Mouse (Mus musculus) cerebellum, postnatal 36 days (tissue): ENCODE results near the gene Prr14l.
"Not testable (repeated sequence)": the region's sequence is repeated elsewhere in the genome, so short reads cannot be mapped to it uniquely, and the experiment has no call there.

Experiments used
- DNase-seq, 2 experiments: peaks; one replicate each; pipeline ENCODE4 v3.0.0; 2021 to 2022; ENCODE audit warnings: mixed read lengths in 2 of 2

The Prr14l gene

DNA sequence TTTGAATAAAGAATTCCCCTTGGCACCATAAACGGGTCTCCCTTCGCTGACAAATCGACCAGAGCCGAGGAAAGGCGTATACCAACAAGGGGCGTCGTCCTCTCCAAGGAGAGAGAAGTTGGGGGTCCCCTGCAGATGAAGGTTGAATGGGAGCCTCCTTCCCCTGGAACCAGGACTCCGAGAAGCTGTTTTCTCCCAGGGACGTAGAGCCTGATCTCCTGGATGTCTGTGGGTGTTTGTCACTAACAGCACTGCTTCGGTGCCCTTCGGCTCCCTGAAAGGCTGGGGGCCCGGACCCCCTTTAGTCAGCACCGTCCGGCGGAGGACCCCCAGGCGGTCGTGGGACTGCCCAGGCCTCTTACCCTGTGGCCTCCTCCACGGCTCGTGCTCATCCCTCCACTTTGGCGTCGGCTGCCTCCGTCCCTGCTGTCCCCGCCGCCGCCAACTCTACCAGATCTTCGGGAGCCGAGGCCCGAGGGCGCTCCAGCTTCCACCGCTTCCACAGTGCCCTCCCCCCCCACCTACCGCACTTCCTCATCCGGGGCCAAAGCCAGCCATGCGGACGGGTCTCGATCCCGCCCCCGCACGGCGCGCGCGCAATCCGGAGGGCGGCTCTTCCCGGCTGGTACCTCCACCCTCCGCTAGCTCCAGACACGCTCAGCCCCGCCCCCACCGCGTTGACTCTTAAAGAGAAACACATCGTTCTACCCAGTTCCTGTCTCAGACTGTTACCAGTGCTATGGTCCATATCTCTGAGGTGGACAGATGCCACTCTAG, at the start of gene Prr14l:
TSS of gene Prr14l (minus strand) at position 526 of the 777 bp plus-strand sequence.
- peak; percentile 99 to 100 for DNase-seq

DNA sequence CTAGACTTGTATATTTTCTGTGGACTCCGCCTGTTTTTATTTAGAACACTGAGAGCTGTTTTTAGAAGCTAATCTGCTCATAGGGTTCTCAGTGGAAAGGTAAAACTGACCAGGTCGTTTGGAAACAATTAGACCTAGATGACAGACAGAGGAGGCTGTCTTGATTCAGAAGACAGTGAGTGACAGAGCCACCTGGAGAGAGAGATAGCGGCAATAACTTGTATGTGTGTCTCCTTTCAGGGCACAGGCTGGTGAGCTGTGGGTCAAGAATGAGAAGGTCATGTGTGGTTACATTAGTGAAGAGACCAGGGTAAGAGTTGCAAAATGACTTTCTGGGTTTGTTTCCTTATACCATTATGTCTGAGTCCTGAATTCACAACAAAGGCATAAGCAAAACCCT, 32.7 kb upstream of the Prr14l start:
- no peak for DNase-seq

DNA sequence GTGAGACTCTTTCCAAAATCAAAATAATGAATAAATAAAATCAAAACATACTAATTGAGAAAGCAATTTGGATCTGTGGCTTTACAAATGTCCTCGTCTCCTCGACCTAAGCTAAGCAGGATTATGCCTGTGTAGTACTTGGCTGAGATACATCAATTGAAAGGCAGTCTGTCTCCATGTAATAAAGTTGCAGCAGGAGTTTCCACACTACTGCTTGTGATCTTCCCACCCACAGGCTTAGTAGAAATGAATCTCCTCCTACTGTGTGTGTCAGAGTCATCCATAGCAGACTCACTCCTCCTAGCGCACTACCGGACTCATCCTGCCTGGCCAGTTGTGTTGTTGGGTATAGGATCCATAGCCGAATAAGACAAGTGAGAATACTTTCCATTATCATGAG, 18.3 kb upstream of the Prr14l start:
- no peak for DNase-seq

DNA sequence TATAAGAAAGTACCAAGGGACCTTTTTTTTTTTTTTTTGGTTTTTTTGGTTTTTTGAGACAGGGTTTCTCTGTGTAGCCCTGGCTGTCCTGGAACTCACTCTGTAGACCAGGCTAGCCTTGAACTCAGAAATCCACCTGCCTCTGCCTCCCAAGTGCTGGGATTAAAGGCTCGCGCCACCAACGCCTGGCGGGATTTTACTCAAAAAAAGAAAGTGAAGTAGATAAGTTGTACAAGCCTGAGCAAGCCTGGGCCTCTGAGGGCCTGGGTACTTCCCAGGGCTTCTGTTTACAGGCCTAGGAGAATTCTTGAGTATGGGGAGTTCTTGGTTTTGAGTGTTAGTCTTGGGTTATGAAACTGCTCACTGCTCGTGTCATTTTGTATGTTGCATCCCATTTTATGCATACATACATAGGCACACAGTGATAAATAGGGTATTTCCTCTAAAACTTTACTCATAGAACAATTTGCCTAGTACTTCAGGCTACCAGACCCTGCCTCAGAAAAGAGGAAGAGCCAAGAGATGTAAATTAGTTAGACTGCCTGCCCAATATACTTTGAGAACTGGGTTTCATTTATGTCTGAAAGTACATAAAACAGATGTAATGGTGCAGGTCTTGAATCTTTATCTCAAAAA, 15.5 kb upstream of the Prr14l start:
- no peak for DNase-seq

DNA sequence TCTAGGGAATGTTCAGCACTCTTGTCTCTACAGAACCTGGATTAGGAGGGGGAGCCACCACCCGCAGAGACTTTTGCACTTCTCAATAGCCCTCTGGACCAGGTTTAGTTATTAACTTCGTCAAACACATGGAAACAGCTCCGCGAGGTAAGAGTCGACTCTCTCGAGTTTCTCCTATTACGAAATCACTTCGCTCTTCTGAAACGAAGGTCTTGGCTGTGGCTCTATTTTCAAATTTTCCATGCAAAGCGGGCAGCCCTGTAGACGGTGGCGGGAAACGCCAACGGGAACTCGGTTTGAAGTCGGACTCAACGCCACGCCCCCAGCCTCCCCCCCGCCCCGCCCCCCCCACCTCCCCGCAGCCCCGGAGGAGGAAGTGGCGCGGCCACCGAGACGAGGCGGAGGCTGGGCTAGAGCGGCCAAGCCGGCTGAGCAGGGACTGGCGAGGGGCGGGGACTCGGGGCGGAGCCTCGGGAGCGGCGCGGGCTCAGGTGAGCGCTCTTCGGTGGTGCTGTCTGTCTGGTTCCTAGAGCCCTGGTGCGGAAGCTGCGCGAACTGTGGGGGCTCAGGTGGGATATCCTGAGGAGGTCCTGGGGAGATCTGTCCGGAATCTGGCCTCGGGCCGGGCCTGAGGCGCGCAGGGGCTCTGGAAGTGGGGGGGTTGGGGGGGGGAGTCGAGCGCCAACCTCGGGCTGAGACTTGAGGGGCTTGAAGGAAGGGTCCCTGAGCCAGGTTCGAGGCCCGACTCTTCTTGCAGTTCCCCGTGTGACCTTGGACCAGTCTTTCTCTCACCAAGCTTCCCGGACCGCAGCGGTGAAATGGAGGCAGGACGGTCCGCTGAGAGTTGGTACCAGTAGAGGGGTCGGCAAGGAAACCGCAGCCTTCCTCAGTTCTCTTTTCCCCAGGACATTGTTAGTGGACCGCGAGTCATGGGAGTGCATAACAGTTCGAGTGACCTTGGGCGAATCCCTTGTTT, 9.5 kb upstream of the Prr14l start, which contains the start of gene Depdc5:
TSS of gene Depdc5 (plus strand) at position 449 of the 976 bp plus-strand sequence.
- DNase-seq: peak; percentile 88 to 94

DNA sequence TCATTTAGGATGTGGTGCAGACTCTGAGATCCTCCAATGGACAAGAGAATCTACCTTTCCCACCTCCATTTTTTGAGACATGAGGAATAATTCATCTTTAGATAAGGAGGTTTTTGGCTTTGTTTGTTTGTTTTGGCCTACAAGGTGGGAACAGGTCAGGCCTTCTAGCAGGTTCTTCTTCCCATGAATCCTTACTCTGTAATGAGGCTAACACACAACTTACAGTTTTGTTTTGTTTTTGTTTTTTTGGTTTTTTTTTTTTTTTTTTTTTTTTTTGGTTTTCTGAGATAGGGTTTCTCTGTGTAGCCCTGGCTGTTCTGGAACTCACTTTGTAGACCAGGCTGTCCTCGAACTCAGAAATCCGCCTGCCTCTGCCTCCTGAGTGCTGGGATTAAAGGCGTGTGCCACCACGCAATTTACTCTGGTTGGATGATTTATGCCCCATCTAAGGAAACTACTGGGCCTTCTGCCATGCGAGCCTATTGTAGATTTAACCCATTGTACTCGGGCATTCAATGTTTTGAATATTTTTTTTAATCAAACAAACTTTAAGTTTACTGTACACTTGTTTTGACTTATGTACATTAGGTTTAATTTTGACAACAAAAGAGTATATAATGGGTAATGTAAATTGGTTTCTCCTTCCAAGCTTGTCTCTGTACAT, 8.5 kb upstream of the Prr14l start:
- DNase-seq: no peak

DNA sequence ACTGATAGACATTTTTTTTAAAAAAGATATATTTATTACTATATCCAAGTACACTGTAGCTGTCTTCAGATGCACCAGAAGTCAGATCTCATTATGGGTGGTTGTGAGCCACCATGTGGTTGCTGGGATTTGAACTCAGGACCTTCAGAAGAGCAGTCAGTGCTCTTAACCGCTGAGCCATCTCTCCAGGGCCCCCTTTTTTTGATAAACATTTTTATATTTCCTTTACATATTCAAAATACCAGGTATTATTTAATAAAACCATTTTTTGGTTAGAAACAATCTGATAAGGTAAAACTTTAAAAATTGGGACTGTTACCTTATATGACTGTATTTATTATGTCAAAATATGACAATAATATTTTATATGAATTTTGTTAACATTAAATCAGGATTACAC, 7.0 kb upstream of the Prr14l start:
- DNase-seq: no peak

DNA sequence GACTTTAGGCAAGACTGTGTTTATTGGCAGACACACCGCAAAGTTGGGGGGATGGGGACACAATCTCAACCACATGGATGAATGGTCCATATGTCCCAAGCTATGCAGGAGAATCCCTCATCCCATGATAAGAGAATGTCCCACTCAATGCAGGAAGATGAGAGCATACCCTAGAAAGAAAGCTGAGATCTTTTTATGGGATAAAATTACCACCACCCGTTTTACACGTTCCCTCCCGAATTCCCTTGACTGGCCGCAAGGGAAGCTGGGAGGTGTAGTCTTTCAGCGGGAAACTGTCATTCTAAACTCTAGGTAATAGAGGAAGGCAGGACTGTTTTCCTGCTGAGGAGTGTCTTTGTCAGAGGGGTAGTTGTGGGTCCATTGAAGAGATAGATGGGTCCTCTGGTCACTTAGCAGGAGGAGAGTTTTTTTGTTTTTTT, 3.7 kb upstream of the Prr14l start:
- DNase-seq: peak; percentile 56 to 61

DNA sequence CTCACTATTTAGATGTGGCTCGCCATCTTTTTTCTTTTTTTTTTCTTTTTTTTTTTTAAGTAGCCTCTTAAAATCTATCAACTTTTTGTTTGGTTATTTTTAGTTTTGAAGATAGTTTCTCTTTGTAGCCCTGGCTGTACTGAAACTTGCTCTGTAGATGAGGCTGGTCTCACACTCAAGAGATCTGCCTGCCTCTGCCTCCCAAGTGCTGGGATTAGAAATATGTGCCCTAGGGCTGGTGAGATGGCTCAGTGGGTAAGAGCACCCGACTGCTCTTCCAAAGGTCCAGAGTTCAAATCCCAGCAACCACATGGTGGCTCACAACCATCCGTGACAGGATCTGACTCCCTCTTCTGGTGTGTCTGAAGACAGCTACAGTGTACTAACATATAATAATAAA, 1.2 kb upstream of the Prr14l start:
- not testable (repeated sequence) for DNase-seq

DNA sequence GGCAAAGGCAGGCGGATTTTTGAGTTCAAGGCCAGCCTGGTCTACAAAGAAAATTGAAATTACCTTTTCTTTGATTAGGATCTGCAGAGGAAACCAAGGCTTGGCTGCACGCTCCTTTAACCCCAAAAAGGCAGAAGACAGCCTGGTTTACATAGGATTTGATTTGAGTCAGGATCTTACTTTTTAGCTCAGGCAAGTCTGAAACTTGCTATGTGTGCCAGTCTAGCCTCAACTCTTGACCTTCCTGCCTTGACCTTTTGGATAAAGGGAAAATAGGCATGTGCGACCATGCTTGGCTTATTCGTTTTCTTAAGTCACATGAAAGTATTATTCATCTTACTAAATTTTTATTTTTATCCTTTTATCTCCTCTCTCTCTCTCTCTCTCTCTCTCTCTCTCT, 762 bp upstream of the Prr14l start:
- no peak for DNase-seq

DNA sequence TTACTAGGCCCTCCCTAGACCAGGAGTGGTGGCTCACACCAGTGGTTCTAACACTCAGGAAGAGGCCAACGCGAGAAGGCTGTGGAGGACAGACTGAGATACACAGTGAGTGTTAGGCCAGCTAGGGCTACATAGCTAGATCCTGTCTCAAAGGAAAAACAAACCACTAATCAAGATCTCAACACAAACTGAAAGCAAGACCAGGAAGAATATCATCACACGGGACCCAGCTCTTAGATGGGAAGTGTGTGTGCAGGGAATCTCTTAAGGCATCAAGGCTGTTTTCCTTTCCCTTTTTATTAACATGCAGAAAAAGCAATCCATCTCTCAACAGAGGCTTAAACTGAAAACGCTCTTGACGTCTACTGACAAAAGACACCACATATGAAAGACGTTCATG, 2.0 kb downstream of the Prr14l start:
- DNase-seq: no peak

DNA sequence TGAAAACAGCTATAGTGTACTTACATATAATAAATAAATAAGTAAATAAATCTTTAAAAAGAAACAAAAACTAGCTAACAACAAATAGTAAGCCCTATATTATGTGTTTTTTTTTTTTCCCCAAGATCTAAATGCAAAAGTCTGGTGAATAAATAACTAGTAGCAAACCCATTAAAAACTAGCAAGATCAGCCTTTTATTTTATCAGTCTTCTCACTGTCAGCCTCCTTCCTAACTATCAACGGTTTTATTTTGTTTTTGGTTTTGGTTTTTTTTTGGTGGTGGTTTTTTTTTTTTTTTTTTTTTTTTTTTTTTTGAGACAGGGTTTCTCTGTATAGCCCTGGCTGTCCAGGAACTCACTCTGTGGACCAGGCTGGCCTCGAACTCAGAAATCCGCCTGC, 4.5 kb downstream of the Prr14l start:
- not testable (repeated sequence) for DNase-seq

DNA sequence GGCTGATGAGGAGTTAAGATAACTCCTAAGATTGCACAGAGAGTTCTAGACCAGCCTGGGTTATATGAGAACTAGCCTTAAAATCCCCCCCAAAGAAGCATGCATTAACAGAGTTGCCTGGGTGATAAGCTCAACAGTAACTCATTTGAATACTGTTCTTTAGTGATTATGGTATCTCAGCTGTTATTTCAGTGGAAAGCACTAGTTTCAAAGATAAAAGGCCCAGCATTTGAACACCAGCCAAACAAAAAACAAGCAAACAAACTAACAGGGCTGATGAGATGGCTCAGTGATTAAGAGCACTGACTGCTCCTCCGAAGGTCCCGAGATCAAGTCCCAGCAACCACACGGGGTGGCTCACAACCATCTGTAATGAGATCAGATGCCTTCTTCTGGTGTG, 4.9 kb downstream of the Prr14l start:
- no peak for DNase-seq

DNA sequence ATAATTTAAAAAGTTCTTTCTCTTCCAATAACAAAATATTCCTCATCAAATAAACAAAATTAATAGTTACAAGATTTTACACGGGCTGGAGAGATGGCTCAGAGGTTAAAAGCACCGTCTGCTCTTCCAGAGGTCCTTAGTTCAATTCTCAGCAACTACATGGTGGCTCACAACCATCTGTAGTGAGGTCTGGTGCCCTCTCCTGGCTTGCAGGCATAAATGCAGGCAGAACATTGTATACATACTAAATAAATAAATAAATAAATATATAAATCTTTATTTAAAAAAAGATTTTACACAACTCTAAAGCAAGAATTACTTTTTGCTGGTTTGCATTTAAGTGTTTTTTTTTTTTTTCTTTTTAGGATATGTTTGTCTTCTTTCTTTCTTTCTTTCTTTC, 14.0 kb downstream of the Prr14l start:
- DNase-seq: no peak

DNA sequence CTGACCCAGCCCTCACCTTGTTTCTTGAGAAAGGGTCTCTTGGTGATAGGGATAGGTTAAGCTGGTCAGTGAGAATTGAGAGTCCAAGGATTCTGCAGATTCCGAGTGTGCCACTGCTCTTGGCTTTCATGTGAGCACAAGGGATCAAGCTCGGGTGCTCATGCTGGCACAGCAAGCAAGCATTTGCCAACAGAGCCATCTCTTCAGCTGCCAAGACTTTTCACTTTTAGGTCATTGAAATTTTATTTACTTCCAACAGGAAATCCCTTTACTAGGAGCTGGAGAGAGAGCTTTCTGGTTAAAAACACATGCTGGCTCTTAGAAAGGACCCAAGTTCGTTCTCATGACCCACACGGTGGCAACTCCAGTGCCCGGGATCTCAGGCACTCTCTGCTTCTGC, 17.1 kb downstream of the Prr14l start:
- DNase-seq: peak; percentile 19 to 23

DNA sequence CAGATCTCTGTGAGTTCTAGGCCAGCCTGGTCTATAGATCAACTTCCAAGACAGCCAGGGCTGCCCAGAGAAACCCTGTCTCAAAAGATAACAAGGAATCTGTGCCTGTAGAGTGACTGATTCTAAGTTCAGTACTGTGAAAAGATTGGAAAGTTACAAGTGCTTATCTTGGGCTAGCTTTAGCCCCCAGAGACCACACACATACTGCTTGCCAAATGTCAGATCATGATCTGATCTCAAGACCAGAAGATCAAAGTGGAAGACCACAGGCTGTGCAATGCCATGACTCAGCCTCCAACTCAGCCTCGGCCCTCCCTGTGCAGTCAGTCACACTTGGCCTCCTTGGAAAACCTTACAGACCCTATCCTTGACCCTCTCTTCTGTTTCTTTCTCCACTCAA, 19.6 kb downstream of the Prr14l start:
- DNase-seq: no peak

DNA sequence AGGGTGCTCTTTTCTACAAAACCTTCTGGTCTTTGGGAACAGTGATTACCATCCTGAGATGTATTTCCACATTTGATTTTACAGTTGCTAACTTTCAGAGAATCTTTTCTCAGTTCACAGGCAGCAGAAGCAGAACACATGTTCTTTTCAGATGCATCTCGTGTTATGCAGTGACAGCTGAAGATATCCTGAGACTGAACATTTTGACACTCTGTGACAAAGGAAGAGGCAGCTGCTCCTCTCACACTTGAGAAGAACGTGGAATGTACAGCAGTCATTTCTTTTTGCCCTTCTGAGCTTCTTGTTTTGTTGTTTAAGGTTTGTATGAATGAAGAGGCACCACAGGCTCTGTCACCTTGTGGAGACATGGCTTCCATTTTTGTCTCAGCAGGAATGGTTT, 24.0 kb downstream of the Prr14l start:
- no peak for DNase-seq

DNA sequence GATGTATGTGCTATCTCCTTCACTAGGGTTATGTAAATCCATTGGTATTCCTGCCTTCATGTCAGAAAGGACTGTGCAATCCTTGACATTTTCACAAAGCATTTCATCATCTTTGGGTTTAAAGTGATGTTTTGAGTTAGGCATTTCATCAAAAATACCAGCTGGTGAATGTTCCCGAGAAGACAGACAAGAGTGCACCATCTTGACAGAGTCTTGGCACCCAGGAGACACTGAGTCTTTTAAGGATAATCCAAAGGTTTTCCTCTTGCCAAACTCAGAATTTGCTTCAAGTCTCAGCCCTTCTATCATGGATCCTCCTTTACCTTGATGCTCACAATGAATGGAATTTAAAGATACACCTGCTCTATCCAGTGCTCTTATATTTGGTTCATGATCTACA, 25.3 kb downstream of the Prr14l start:
- not testable (repeated sequence) for DNase-seq

DNA sequence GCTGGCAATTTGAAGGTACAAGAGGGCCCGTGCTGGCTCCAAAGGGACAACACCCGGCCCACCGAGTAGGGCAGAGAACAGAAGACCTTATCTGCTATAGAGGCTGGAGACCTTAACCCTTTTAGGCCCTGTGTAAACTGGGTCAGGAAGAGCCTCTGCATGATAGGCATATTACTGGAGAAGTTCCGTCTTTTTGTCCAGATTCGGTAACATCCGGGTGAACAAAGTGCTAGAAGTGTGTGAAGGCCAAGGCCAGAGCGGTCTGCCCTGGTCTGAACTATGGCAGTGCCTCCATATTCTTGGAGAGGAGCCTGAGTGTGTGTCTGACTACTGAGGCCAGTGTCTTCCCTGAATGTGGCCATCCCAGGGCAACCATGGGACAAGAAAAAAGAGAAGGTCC, 27.0 kb downstream of the Prr14l start, which contains the start of gene Gm20671:
TSS of gene Gm20671 (minus strand) at position 101 of the 400 bp plus-strand sequence.
- DNase-seq: no peak

DNA sequence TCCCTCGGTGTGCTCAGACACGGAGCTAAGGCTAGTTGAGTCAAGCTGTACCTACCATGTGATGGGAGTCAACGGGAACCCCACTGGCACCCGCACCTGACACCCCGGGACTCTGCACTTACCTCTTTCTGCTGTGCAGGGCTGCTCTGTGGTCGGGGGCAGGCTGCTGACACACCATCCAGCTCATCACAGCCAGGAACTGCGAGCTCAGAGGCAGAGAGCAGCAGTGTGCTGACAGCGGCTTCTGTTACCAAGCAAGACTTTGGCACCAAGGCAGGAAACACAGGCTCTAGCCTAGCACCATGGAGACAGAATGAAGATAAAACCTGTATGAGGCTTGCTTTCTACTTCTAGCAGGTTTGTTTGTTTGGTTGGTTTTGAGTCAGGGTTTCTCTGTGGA, 33.6 kb downstream of the Prr14l start:
- no peak for DNase-seq

DNA sequence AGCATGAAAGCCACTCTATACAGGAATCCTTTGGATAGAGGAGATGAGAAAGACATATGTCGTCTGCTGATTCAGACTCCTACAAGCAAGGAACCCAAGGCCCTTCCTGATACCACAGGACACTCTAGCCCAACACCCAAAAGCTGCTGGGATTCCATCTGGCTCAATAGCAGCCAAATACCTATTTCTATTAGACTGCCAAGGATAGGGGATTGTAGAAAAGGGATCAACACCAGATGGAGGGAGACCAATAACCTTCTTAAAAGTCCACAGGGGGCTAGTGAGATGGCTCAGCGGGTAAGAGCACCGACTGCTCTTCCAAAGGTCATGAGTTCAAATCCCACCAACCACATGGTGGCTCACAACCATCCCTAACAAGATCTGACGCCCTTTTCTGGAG, 38.7 kb downstream of the Prr14l start:
- peak; percentile 26 to 28 for DNase-seq

DNA sequence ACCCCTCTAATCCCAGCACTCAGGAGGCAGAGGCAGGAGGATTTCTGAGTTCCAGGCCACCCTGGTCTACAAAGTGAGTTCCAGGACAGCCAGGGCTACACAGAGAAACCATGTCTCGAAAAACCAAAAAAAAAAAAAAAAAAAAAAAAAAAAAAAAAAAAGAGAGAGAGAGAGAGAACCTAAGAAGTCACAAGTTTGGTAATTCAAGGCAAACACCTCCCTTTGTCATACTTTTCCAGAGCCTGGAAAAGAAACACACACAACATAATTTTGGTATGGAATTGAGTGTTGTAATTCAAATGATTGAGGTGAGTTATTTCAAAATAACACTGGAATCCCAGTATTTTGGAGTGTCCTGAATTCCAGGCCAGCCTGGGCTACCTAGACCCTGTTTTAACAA, 67.6 kb downstream of the Prr14l start:
- DNase-seq: not testable (repeated sequence)
